Mouse (Mus musculus) stomach, embryonic 14.5 days (tissue): ENCODE data around the gene Kcnj10. TPM values are rescaled to one million over a fixed set of nuclear protein-coding genes. Genes with fewer than 3 reads are reported as not detected.
A peak's percentile ranks its signal among the peaks of the same experiment; 100 is the strongest.

ENCODE experiments used
- ATAC-seq: fragments of 200-750 bp; cut with Nextera tagmentation; 2 replicates; pipeline ENCODE4 v1.8.0; 2017; ENCODE audit warnings: low read depth, moderate TSS enrichment; ENCODE audit not compliant: insufficient number of reproducible peaks, insufficient read depth, low FRiP score
- H3K27ac ChIP-seq: fragments of 300-500 bp; sonication (generic); 2 replicates; pipeline ENCODE4 v1.5.1; 2014; ENCODE audit warnings: mild to moderate bottlenecking, low read length, moderate library complexity, mixed read lengths
- H3K27me3 ChIP-seq: fragments of 300-500 bp; sonication (generic); 2 replicates; pipeline ENCODE4 v1.6.1; 2014; ENCODE audit warnings: low read length, control low read depth, mixed read lengths; ENCODE audit not compliant: control insufficient read depth, insufficient read depth
- H3K36me3 ChIP-seq: fragments of 300-500 bp; sonication (generic); 2 replicates; pipeline ENCODE4 v1.6.1; 2014; ENCODE audit warnings: mild to moderate bottlenecking, control low read depth, low read length, moderate library complexity, mixed read lengths; ENCODE audit not compliant: control insufficient read depth, insufficient read depth
- H3K4me1 ChIP-seq: fragments of 300-500 bp; sonication (generic); 2 replicates; pipeline ENCODE4 v1.6.1; 2014; ENCODE audit warnings: low read length, control low read depth, mixed read lengths; ENCODE audit not compliant: control insufficient read depth, insufficient read depth
- H3K4me2 ChIP-seq: fragments of 300-500 bp; sonication (generic); replicated peaks from 2 replicates; pipeline ENCODE4 v1.6.1; 2014; ENCODE audit warnings: low read depth, low read length, control low read depth
- H3K4me3 ChIP-seq: fragments of 300-500 bp; sonication (generic); 2 replicates; pipeline ENCODE4 v1.5.1; 2014; ENCODE audit warnings: low read depth, low read length, control low read depth
- H3K9ac ChIP-seq: fragments of 300-500 bp; sonication (generic); replicated peaks from 2 replicates; pipeline ENCODE4 v1.6.1; 2014; ENCODE audit warnings: low read depth, mild to moderate bottlenecking, control low read depth, low read length, moderate library complexity, mixed read lengths
- H3K9me3 ChIP-seq: fragments of 300-500 bp; sonication (generic); 2 replicates; pipeline ENCODE4 v1.6.1; 2016; ENCODE audit warnings: low read depth, low read length, control low read depth; ENCODE audit not compliant: control insufficient read depth
- WGBS: fragments of 180-500 bp; shearing (Covaris S2); extraction: QIAGEN DNeasy Blood & Tissue Kit; methylation state at CpG from one replicate; pipeline ENCODE4 v1.1.7; 2014; 5-methylcytosine and 5-hydroxymethylcytosine counted together
- polyA plus RNA-seq: library from polyadenylated mRNA; unstranded; fragments of >200 nt; fragmentation: Nextera tagmentation; extraction: Ambion mirVana; gene quantifications from 2 replicates; pipeline ENCODE4 v1.2.1, GENCODE M21; 2014

The Kcnj10 gene
- polyA plus RNA-seq, 1 experiment from 2014 or later, result 0.09 TPM

DNA sequence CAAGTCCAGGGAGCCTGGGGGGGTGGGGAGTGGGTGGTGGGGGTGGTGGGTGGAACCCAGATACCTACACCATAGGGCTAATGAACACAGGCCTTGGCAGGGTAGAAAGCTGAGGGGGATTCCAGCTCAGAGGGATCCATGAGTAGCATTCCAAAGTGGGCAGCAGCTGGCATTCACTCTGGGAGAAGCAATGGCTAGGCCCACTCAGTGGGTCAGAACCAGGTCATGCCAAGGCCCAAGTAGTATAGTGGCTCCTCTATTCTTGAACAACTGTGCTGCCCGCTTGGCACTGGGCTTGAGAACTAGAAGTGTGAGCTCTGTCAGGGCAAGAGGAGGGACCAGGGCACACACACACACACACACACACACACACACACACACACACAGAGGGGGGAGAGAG, 32.6 kb upstream of the Kcnj10 start:
- no peak for ATAC-seq
- H3K9me3 ChIP-seq, result no peaks in the 10 kb centered on the region
- no peaks in the 10 kb centered on the region for H3K27me3 ChIP-seq
- 40% methylated on average over 1 of the region's 1 CpGs for WGBS
- H3K27ac ChIP-seq, result peak overlapping the region; percentile 80; the same call in 1 of the 2 replicates
- no peak overlapping the region for H3K4me3 ChIP-seq
- H3K36me3 ChIP-seq, result no peaks in the 10 kb centered on the region
- H3K4me1 ChIP-seq, result peaks cover 21% of the 10 kb centered on the region
- H3K4me2 ChIP-seq, result no peak overlapping the region
- H3K9ac ChIP-seq, result no peak overlapping the region

DNA sequence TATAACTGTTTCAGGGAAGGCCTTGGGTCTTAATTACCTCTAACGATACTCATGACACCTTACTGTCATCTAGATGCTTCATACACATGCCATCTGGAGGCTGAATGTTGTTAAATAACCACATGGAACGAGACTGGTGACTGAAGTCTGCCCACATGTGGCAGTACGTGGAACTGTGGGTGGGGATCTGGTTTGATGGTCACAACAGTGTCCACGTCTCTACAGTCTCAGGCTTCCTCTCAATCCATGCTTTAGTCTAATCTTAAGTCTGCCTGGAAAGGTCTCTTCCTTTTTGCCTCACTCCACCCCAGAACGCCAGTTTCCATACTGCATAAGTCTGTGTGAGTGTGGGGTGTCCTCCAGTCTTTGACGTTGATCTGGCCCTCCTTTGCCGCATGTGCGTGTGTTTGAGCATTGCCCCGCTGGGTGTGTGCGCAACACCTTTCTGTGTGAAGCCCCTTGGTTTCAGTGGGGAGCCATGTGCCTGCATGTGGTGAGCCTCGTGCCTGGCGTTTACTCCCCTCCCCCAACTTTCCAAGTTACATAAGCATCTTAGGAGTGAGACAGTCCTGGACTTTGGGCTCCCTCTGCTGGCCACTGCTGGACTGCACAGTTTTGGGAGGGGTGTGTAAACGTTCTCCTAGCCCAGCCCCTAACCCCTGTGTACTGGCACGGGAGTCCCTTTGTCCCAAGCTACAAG, 31.2 kb upstream of the Kcnj10 start:
- H3K36me3 ChIP-seq, result no peaks in the 10 kb centered on the region
- ATAC-seq, result peak; percentile 78
- WGBS, result 1% methylated on average over 14 of the region's 14 CpGs
- peaks cover 24% of the 10 kb centered on the region for H3K4me1 ChIP-seq
- H3K9me3 ChIP-seq, result no peaks in the 10 kb centered on the region
- H3K4me3 ChIP-seq, result peak overlapping the region; percentile 19; the same call in 1 of the 2 replicates
- no peaks in the 10 kb centered on the region for H3K27me3 ChIP-seq
- H3K27ac ChIP-seq, result peak overlapping the region; percentile 87
- H3K9ac ChIP-seq, result peak overlapping the region; percentile 28; the same call in 1 of the 2 replicates
- H3K4me2 ChIP-seq, result peak overlapping the region; percentile 74

DNA sequence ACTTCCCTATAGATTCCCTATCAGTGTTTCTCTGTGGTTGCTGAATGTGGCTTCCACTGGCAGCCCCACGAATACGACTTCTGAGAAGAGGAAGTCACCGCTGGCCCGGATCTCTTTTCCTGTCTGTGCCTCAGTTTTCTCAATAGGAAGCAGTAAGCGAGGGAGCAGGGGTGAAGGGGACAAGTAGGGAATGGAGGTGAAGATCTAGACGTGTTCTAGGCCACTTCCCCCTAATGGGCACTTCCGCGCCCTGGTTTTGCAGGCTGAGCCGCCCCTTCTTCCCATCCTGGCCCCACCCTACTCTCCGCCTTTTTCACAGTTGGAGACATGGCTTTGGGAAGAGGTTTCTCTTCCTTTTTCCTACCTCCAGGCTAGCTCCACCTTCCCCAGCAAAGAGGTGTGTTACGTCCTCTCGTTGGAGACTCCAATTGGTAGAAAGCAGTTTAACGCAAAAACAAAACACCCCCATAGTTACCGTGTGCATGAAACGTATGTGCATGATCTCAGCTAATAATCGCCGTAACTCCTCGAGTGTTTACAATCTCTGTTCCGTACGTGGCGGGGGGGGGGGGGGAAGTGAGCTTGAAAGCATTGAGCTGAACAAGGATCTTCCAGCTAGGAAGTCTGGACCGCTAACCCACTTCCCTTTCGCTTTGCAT, 29.6 kb upstream of the Kcnj10 start:
- H3K27me3 ChIP-seq, result no peaks in the 10 kb centered on the region
- peak overlapping the region; percentile 67 for H3K4me3 ChIP-seq
- H3K4me1 ChIP-seq, result peaks cover 24% of the 10 kb centered on the region
- H3K4me2 ChIP-seq, result peak overlapping the region; percentile 95
- peak; percentile 53 for ATAC-seq
- peak overlapping the region; percentile 57 for H3K9ac ChIP-seq
- WGBS, result 3% methylated on average over 23 of the region's 23 CpGs
- peak overlapping the region; percentile 87 for H3K27ac ChIP-seq
- no peaks in the 10 kb centered on the region for H3K9me3 ChIP-seq
- H3K36me3 ChIP-seq, result no peaks in the 10 kb centered on the region

DNA sequence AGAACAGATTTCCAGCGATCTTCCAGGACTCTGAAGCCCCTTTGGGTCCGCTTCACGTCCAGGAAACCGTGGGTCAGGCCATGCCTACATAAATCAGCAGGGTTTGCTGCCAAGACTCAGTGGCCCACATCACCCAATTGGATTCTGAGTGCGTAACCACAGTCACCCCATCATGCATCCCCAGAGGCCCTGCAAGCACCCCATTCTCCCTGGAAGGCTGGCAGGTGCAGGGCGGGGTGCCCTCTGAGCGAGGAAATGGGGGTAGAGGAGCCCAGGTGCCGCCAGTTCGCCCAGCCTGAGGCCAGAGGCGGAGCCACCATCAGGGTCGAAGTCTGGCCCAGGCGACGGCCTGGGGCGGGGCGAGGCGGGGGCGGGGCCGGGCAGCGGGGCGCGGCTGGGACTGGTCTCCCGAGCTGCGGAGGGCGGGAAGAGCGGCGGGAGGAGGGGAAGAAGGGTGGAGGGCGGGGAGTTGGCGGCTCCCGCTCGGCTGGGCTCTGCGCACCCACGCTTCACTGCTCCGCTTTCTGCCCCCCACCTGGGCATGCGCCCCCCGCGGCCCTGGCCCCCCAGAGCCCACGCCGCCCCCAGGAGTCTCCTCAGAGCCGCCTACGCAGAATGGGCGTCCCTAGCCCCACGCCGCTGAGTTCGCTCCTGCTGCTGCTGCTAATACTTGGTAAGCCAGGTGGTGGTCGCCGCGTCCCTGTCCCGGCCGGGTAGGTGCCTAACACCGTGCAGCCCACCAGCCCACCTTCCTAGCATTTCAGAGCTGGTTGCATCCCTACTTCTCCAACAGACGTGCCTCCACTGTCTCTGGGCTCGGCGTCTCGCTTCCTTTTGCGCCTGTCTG, 28.9 kb upstream of the Kcnj10 start:
- H3K4me2 ChIP-seq, result peak overlapping the region; percentile 95
- WGBS, result 1% methylated on average over 37 of the region's 55 CpGs
- no peaks in the 10 kb centered on the region for H3K9me3 ChIP-seq
- ATAC-seq, result peak; percentile 81
- peaks cover 24% of the 10 kb centered on the region for H3K4me1 ChIP-seq
- no peaks in the 10 kb centered on the region for H3K36me3 ChIP-seq
- peak overlapping the region; percentile 57 for H3K9ac ChIP-seq
- H3K27ac ChIP-seq, result peak overlapping the region; percentile 87
- H3K27me3 ChIP-seq, result no peaks in the 10 kb centered on the region
- H3K4me3 ChIP-seq, result peak overlapping the region; percentile 67

DNA sequence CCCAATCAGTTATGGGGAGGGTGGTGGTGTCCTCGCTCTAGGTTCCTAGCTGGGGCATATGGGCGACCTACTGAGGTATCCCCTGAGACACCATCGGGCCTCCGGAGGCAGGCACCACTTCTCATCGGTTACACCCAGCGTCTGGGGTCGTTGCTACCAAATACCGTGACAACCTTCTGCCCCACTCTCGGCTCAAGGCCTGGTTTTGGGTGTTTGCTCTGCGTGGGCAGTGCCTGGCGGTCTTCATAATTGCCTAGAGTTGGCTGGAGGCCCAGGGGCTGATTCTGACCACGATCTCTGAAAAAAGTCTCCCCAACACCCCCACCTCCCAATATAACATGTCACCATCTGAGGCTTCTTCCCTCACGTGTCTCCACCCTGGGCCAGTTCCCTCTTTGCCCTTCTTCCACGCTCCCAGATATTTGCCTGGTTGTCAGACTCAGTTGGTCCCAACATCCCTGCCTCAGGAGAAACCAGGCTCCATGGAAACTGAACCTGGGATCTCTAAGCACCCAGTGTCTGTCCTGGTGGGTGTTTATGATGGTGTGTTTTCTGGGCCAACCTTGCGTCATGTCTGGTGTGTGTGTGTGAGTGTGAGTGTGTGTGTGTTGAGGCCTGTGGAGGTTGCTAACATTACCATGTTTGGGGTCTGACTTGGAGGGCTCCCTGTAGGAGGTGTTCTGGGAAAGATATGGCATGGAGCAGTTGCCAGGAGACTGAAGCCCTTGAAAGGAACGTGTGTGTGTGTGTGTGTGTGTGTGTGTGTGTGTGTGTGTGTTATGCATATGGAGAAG, 28.0 kb upstream of the Kcnj10 start:
- Histone ChIP-seq H3K9me3 (no peaks in the 10 kb centered on the region), H3K4me1 (peaks cover 24% of the 10 kb centered on the region), H3K4me3 (peak overlapping the region; percentile 67), H3K9ac (peak overlapping the region; percentile 57), H3K4me2 (peak overlapping the region; percentile 95), H3K27ac (no peak overlapping the region), H3K36me3 (no peaks in the 10 kb centered on the region), H3K27me3 (no peaks in the 10 kb centered on the region)
- WGBS, result 11% methylated on average over 16 of the region's 16 CpGs
- ATAC-seq, result no peak

DNA sequence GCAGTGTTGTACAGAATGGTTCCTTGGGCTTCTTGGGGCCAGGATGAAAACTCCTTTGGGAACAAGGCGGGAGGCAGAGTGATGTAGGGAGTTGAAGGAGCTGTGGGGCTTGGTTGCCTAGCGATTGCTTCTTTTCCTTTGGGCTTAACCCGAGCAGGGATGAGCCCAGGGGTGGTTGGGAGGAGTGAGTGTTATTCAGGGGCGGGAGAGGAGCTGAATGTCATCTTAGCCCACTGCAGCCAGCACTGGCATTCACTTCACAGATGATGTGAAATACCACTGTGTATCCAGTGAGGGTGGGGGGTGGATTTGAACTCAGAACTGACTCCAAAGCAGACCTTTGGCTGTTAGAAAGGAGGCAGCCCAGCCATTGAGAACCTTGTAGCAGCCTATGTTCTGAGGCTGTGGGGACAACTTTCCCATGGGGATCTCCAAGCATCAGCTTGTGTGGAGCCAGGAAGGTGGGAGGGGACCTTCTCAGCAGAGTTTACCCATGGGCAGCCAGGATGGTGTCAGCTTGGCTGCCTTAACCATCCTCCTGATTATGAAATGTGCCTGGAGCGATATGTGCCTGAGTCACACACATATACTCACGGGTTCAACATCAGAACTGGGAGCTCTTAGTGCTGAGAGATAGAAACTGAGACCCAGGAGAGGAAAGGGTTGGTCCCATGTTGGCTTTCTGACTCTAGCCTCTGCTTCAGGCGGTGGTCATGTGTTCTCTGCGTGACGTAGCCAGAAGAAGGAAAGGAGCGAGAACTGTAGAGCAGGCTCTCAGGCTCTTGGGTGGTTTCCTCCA, 27.2 kb upstream of the Kcnj10 start:
- Histone ChIP-seq H3K9ac (no peak overlapping the region), H3K36me3 (no peaks in the 10 kb centered on the region; the same call in 1 of the 2 replicates), H3K9me3 (no peaks in the 10 kb centered on the region), H3K4me1 (peaks cover 24% of the 10 kb centered on the region), H3K4me2 (peak overlapping the region; percentile 95), H3K27ac (no peak overlapping the region), H3K27me3 (no peaks in the 10 kb centered on the region), H3K4me3 (peak overlapping the region; percentile 67; the same call in 1 of the 2 replicates)
- no peak for ATAC-seq
- 77% methylated on average over 10 of the region's 10 CpGs for WGBS

DNA sequence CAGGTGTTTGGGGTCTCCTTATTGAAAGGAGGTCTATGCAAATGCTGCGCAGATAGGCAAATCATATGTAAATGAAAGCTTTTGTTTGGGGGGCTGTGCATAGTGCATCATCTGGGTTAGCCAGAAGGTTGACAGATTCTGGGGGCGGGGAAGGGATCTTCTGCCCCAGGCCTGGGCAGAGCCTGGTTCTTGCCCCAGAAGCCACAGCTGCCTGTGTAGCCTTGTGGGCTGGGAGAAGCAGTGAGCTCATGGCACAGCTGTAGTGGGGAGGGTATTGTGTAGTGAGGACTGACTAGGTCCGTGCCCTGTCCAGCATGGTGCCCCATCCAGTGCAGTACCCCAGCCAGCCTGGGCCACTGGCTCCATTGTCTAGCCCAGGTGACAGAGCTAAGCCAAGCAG, 26.1 kb upstream of the Kcnj10 start:
- ATAC-seq, result no peak
- no peaks in the 10 kb centered on the region for H3K9me3 ChIP-seq
- WGBS, result 79% methylated on average over 3 of the region's 3 CpGs
- no peaks in the 10 kb centered on the region for H3K27me3 ChIP-seq
- H3K4me3 ChIP-seq, result no peak overlapping the region
- no peaks in the 10 kb centered on the region; the same call in 1 of the 2 replicates for H3K36me3 ChIP-seq
- H3K9ac ChIP-seq, result no peak overlapping the region
- no peak overlapping the region for H3K4me2 ChIP-seq
- peaks cover 22% of the 10 kb centered on the region for H3K4me1 ChIP-seq
- H3K27ac ChIP-seq, result no peak overlapping the region
